Mouse (Mus musculus): Measurements from ENCODE around the gene Rai14. TPM values are rescaled to one million over a fixed set of nuclear protein-coding genes. Genes with fewer than 3 reads are reported as not detected.

Rai14 gene
- total RNA-seq, 2 experiments from 2014 or later: 4.8 to 5.6 TPM

DNA sequence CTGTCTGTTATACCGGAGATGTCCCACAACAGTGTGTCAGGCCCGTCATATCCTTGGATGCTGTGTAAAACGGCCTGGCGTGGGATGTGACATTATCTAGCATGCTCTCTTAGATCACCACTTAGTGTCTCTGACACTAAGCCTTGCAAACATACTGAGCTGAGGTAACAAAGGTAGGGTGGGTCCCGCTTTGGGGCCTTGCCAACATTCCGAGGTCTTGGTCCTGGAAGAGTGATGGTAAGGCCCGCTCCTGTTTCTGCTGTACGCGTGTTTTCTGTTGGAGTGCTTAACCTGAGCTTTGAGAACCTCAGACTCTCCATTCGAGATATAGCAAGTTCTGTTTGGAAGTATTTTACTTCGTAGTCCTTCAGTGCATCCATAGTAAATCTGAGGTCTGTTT is 5.8 kb upstream of the Rai14 start:
- DNase-seq: no peak

DNA sequence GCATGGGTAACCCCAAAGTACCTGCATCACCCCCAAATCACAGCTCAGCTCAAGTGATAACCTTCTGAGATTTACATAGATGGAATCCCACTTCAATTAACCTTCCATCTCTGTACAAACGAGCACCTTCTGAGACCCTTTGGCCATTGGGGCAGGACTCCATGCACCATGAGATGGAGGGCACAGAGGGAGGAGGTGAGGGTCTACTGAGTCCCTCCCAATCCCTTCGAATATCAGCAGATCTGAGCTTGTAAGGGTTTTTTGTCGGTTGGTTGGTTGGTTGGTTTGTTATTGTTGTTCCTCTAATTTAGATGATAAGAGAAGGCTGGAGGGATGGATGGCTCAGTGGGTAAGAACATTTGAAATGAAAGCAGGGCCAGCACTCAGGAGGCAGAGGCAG is 5.1 kb upstream of the Rai14 start:
- DNase-seq: no peak

DNA sequence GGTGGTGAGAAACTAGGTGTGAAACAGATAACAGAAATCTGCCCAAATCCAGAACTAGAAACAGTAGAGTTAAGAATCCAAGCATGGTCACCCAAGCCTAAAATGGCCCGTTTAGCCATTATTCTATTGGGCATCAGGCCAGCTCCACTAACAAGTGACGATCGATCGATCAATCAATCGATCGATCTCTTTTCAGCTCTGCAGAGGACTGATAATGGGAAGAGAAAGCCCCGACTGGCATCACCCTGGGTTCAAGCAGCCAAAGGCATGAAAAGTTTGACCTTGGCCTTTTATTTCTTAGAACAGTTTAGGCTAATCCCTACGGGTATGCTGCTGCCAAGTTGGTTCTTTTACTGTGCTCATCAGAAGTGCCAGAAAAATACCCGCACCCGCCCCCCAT is 4.3 kb upstream of the Rai14 start:
- DNase-seq: no peak

DNA sequence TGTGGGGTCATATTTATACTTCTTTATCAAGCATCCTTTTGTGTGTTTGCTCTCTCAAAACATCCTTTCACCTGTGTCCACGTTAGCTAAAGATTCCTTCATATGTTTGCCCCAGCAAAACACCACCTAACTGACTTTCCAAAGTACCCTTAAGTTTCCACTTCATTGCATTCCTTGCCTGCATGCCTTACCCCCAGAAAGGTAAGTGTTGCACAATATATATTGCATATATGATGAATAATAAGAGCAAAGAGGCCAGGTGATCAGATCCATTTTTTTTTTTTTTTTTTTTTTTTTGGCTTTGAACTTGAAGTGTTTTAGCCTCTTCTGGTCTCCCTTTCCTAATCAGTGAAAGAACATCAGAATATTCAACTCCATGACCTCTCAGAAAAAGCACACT is 2.9 kb upstream of the Rai14 start:
- DNase-seq: no peak

DNA sequence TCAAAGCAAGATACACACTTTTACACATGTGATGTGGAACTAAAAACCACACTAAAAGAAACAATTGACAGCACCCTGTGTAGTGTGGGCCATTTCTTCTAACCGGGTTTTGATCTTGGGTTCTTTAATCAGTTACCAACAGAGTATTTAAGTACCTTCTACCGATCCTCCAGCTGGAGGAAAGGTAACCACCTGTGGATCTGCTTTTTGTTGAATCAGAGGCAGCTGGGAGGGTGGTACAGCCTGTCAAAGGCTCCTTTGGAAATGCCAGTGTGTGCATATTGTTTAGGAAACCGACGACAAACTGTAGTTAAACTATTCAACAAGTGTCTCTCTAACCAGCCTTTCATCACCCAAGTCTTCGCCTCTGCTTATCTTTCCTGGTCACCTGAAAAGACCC is 1.5 kb upstream of the Rai14 start:
- no peak for DNase-seq

DNA sequence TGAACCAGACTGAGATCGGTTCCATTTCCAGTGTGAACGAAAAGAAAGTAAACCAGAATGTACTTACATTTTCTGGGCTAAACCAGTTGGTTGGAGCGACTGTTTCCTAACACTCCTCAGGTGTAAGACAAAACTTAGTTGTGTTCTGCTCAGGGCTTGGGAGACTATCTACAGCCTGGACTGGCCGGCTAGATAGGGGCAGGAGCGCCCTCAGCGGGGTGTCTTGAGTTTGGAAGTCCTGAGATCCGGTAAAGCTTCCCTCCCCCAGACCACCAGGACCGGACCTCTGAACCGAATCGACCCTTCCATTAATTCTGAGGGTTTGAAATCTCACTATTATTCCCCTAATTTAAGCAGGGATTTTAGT is 698 bp upstream of the Rai14 start:
- DNase-seq: no peak

DNA sequence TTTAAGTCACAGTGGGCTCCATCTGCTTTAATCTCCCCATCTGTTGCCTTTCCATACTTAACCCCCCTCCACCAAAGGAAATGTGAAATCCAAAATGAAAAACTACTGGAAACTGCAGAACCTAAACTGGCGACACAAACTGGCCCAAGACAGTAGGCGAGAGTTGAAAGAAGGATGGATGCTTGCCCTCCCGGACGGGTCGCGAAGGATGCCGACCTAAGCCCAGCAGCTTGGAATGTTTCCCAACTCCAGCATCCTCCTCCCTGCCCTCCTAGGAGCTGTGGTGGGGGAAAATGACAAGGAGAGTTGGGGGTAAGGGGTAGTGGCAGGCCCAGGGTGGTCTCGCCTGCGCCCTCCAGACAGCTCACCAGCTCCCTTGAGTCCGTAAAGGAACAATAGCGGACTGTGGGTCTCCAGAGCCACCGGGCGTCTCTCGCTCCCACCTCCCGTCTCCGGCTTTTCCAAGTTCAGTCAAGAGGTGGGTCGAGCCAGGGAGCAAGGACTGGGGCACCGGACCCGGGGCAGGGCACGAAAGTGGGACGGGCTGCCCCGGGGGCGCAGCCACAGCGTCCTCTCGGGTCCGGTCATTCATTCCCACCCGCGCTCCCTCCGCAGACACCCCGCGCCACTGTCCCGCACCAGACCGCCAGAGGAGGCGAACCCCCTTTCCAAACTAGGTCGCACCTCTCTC is 653 bp downstream of the Rai14 start:
- DNase-seq: no peak

DNA sequence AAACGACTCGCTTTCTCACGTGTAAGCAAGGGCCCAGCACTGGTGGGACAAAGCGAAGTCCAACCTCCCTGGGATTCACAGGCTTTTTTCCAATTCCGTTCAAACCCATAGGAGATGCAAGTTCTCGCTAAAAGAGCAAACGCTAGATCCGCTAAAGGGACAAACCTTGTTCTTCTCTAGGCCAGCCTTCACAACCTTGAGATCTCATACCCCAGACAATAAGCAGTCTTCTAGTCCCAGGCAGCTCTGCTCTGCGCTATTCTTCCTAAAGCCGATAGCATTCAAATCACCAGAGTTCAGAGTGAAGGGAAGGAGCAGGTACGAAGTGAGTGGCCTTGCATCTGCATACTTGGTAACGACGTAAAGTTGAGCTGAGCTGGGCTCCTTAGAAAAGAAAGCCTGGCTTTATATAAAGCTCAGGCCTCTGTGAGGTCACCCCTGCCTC is 1.2 kb downstream of the Rai14 start:
- DNase-seq: no peak

DNA sequence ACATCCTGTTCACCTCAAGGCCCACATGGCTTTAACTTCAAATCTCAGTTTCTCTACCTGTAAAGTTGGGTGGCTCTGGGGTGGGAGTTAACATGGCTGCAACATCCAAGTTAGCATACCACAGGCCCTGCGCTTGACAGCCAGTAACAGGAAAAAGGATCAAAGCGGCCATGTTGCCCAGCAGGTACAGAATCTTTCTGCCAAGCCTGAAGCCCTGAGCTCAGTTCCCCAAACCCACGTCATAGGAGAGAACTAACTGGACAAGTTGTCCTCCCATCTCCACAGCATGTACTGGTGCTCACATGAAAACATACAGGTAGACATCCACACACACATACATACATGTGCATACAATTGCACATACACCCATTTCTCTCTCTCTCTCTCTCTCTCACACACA is 2.1 kb downstream of the Rai14 start:
- DNase-seq: no peak

DNA sequence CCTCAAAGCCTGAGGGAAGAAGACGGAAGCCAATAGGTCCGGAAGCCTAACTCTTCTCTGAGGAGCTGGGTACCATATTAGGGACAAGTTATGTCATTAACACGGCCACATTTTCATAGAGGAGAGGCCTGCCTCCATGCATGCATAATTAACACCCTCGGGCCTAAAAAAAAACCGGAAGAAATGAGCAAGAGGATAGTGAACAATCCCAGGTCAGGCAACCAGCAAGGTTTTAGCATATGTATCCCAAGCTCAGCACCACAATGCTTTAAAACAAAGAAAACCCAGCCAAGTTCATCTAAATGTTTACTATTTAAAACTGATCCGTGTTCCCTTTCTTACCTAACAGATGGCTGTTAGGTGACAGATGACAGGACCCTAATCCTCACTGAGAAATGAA is 3.2 kb downstream of the Rai14 start:
- DNase-seq: no peak

DNA sequence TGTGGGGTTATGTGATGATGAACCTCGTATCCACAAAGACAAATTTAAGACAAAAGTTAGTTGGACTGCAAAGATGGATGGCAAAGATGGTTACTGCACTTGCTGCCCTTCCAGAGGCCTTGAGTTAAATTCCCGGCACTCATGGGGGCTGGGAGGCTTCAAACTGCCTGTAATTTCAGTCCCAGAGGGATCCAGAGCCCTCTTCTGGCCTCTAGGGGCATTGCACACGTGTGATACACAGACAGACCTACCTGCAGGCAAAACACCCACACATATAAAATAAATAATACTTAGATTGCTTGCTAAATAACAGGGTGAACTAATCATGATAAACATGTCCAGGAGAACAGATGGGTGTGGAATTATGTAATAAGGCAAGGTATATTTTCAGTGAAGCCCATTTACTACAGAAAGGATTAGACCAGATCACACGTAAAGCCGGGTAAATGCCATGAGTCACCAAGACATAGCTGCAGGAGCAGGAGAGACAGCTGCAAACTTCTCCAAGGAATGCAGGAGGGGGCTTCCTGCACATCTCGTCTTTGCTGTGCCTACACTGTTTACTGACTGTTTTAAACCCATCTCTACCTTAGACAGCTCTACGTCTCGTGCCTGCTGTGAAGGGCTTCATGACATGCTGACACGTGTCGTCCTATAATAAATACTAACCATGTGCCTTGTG is 5.7 kb downstream of the Rai14 start:
- DNase-seq: no peak

DNA sequence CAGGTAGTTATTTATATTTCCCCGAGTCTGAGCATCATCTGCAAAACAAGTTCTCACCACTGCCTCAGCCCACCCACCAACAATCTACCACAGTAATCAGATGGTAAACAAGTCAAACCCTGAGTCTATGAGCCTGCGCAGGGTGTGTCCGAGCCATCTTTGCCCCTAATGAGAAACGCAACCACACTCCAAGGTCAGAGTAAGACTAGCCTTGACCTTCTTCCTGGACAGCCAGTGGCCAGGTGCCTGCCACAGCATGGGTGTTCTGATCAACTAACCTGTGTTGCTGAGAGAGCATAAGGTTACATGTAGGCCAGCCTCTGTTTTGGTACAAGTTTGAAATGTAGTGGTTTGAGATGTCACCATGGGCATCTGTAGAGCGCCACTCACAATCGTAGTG is 7.3 kb downstream of the Rai14 start:
- DNase-seq: no peak

DNA sequence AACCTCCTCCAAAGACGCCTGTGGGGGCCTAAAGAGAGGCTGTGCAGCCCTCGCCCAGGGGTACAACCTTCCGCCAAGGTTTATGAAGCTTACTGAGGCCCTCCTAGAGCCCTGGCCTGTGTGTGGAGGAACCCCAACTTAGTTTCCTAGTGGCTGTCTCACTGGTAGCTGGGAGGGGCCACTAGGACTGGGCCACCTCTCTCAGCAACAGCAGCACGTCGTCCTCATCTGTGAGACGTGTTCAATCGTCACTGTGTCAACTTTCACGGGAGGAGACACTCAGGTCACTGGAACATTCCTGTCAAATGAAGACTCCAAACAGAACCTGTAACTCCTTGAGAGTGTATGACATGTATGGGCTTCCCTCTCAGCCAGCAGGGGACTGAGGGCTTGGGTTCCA is 8.0 kb downstream of the Rai14 start:
- no peak for DNase-seq

DNA sequence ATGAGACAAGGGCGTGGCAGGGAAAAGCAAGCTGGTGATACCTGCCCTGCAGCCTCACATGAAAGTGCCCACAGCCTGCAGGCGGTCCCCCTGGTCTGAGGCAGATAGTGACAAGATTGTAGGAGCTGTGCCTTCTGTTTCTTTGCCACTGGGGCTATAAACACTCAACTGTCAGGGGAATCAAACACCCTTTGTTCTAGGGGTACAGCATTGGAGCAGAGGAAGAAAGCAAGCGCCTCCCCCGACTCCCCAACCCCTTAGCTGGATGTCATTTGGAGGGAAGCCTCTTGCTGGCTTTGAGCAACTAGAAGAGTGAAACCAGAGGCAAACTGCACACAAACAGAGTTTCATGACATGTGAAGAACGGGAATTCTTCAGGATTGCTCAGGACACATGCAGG is 8.7 kb downstream of the Rai14 start:
- DNase-seq: no peak

DNA sequence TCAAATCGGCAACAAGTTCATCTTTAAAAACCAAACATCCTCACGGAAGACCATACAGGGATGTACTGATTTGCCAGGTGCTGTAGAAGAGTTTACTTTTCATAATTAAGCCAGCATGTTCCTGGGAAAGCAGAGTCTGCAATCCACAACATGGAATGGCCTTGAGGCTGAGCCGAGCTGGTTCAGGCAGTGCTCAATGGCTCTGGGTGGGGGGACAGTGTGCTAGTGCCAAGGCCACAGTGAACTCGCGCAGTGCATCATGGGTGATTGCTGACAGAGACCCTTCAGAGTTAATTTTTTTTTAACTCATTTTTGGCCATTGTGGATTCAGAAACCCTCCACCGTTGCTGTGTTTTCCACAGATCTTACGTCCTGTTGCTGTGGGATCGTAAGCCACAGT is 10.1 kb downstream of the Rai14 start:
- DNase-seq: no peak

DNA sequence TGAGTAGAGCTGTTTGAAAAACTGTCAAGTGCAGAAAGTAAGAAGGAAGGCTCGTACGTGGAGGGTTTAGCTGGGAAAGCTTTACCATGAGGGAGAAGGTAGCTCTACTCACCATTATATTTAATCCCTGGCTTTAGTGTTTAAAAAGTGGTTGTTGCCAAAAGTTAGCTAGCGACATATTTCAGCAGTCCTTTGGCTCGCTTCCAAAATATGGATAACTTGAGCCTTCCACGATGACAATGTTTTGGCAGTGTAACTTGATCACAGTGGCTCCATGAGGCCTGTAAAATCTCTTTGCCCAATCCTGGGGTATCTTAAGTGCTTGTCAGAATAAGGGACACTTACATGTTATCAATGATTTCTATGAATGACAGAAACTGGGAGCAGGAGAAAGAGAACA is 12.9 kb downstream of the Rai14 start:
- DNase-seq: no peak

DNA sequence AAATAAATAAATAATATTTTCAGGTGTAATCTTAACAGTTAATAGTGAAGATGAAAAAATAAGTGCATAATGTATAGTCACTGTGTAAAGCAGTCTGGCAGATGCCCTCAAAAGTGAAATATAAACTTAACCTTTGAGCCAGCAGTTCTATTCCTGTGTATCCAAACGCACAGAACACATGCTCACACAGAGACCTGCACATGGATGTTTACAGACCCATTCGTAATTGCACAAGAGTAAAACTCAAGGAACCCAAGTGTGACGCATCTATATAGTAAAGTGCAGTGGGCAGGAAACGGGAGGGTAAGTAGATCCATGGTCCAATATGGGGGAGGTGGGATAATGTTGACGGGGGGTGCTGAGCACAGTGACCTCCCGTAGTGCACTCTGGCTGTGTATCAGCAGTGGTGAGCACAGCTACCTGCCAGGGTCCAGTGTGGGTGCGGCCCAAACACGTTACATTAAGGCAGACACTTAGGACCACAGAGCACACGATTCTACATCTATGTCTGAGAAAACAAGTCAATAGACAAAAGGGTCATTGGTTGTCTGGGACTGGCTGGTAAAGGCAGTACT is 13.4 kb downstream of the Rai14 start:
- no peak for DNase-seq

DNA sequence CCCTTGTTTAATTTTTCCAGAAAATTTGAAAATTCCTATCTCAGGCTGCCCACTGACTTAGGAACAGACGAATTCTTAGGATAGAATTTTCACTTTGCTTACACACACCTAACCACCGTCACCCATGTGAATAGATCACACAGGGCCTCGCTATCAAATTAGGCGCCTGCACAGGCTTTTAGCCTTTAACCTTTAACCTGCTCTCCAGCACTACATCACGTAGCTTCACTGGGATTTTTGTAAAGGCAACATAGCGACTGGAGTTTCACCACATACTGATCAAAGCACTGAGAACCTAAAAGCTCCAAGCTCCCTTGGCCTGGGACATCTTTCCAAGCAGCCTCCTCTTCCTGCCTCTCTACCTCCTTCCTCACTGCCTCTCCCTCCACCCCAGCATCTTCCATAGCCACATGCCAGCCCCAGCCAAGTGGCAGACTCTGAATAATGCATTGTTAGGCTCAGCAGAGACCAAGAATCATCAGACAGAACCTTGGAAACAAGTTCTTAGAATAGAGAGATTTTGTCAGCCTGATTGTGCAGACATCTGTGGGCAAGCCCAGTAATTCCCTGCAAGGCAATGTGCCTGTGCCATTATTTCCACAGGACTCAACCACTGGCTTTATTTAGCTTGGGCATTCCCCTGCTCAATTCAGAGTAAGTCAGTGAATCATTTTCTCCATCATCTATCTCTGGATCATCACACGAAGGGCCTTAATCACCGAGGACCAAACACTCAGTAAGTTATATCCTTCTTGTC is 17.8 kb downstream of the Rai14 start:
- DNase-seq: peak in 1 of 2 experiments; percentile 6

DNA sequence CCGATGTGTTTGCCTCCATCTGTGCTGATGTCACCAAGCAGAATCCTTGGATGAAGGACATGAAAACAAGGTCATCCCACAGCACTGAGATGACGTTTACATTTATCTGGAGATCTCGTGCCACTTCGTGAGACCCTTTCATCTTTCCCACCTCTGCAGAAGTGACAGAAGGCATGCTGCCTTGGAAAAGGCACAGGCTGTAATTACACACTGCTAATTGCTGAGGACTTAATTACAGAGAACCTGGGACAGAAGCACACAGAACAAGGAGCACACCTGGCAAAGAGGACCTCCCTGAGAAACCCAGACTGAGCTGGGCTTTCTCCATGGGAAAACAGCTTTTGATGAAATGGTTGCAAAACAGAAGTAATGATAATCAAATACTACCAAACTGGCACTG is 21.8 kb downstream of the Rai14 start:
- DNase-seq: no peak

DNA sequence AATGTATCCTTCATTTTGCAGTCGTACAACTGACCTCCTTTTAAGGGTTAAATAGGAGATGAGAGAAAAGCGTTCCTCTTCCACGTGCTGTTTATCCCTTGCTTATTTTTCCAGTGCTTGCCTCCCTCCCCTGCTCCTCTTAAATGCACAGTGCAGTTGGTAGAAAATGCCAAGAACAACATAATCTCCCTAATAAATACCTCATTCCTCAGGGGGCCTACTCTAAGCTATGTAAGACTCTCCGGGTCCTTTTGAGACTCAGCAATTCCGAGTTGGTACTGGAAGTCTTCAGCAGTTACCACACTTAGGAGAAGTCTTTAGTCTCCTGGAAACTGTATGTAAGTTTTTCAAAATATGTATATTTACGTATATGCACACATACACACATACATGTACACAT is 22.9 kb downstream of the Rai14 start:
- no peak for DNase-seq

DNA sequence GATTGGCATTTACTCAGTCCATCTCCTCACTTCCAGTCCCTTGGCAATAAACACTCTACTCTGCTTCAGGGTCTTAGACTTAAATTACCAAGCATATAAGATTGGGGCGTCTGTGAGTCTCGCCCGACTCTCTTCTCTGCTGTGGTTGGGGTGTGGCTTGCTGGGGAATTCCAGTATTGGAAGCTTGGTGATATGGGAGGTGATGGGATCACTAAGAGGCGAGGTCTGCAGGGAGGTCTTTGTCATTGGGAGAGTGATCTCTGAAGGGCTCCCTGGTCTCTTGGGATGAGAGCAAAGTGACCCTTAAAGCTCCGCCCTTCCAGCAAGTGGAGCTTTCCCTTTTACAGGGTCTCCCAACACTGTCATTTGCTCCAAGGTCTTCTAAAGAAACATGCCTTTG is 23.5 kb downstream of the Rai14 start:
- no peak for DNase-seq

DNA sequence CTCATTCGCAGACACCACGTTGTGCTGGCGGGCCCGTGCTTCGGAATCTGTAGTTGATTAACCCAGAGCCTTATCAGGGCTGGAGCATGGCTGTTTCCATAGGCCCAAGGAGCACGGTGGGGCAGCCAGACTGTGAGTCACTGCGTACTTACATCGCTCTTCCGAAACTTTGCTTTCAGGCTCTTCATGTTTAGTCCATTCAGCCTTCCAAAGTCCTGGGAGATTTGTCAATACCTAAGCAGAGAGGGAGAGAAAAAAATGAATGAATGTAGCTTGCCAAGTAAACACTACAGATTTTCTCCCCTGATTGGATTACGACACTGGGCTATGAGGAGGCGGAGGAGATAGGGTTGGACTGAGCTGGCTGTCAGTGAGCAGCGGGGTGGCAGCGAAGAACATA is 24.2 kb downstream of the Rai14 start:
- no peak for DNase-seq

DNA sequence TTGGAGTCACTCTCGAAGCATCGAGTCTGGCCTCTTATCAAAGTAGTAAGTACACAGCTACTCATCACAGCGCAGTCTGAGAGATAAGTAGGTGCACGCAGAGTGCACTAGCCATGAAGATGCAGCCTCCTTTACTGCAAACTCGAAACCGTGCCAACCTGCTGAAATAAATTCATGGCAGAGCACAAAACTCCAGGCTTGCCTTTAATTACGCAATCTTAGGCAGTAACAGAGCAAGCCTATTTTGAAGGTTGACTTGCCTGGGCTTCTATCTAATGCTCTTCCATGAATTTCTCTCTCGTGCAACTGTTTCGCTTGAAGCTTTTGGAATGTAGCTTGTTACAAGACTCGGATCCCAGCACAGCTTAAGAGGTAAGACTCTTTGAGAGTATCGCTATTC is 25.1 kb downstream of the Rai14 start:
- DNase-seq: no peak

DNA sequence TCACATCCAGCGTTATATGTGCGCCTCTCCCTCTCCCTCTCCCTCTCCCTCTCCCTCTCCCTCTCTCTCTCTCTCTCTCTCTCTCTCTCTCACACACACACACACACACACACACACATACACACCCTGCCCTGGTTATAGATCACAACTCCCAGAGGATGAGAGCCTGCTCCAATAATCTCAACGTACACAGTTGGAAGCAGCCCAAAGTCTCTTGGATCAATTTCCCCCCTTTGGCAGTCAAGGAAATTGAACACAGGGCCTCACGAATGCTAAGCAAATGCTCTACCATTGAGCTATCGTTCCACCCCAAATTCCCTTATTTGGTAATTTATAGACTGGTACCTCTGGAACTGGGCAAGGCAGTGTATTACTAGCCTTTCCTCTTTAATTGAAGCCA is 25.7 kb downstream of the Rai14 start:
- no peak for DNase-seq

Measured in layer of hippocampus, postnatal 36 days (tissue).